Mouse (Mus musculus) c-Kit-negative CD71-positive TER-119-positive erythroid progenitor cells, embryonic 14.5 days (primary cell): Measurements from ENCODE around the gene Brox.
"Not testable (repeated sequence)": the region's sequence is repeated elsewhere in the genome, so short reads cannot be mapped to it uniquely, and the experiment has no call there.

ENCODE experiments used
- DNase-seq: peaks from one replicate; pipeline ENCODE4 v3.0.0-alpha.2; 2013; ENCODE audit warnings: low read depth, low spot score

Gene Brox

GRCm38 (mm10) chr1:183296877-183297383 is at the start of gene Brox:
Brox (minus strand) TSS chr1:183297269.
- DNase-seq, result peak; percentile 85

- no peak for DNase-seq
These were observed 48.7 kb upstream of the Brox start for GRCm38 (mm10) chr1:183345817-183346195.

- peak; percentile 82 for DNase-seq
These were observed 48.1 kb upstream of the Brox start for GRCm38 (mm10) chr1:183344886-183345816.

- not testable (repeated sequence) for DNase-seq
These were observed 45.8 kb upstream of the Brox start for GRCm38 (mm10) chr1:183342902-183343301.

- no peak for DNase-seq
These were observed 30.1 kb upstream of the Brox start for GRCm38 (mm10) chr1:183327171-183327570.

GRCm38 (mm10) chr1:183324433-183324832 is 27.4 kb upstream of the Brox start:
- DNase-seq, result no peak

- DNase-seq, result no peak
These were observed 26.9 kb upstream of the Brox start for GRCm38 (mm10) chr1:183323923-183324322.

- not testable (repeated sequence) for DNase-seq
These were observed 25.4 kb upstream of the Brox start for GRCm38 (mm10) chr1:183322496-183322895.

GRCm38 (mm10) chr1:183320708-183321107 is 23.6 kb upstream of the Brox start:
- no peak for DNase-seq

GRCm38 (mm10) chr1:183315783-183316182 is 18.7 kb upstream of the Brox start:
- DNase-seq, result no peak

GRCm38 (mm10) chr1:183312076-183312475 is 15.0 kb upstream of the Brox start:
- no peak for DNase-seq

- not testable (repeated sequence) for DNase-seq
These were observed 12.5 kb upstream of the Brox start for GRCm38 (mm10) chr1:183309601-183310000.

- no peak for DNase-seq
These were observed 11.4 kb upstream of the Brox start for GRCm38 (mm10) chr1:183308476-183308875.

- DNase-seq, result no peak
These were observed 10.5 kb upstream of the Brox start for GRCm38 (mm10) chr1:183307555-183307954.

- DNase-seq, result peak; percentile 89
These were observed 2.1 kb upstream of the Brox start for GRCm38 (mm10) chr1:183299161-183299560.

- DNase-seq, result peak; percentile 55
These were observed 919 bp upstream of the Brox start for GRCm38 (mm10) chr1:183297886-183298489.

GRCm38 (mm10) chr1:183297473-183297885 is 410 bp upstream of the Brox start:
- DNase-seq, result peak; percentile 48

- peak; percentile 4 for DNase-seq
These were observed 604 bp downstream of the Brox start, which contains the start of gene Aida for GRCm38 (mm10) chr1:183296465-183296864. Aida (plus strand) TSS chr1:183296590.

- no peak for DNase-seq
These were observed 7.5 kb downstream of the Brox start for GRCm38 (mm10) chr1:183289576-183289975.

GRCm38 (mm10) chr1:183288351-183288750 is 8.7 kb downstream of the Brox start:
- DNase-seq, result no peak

- DNase-seq, result no peak
These were observed 21.3 kb downstream of the Brox start for GRCm38 (mm10) chr1:183275763-183276162.

GRCm38 (mm10) chr1:183274385-183274784 is 22.7 kb downstream of the Brox start:
- DNase-seq, result no peak
